Mouse (Mus musculus) embryonic facial prominence, embryonic 12.5 days (tissue): ENCODE measurements around the gene Cope. TPM values are rescaled to one million over a fixed set of nuclear protein-coding genes. Genes with fewer than 3 reads are reported as not detected.

Experiments
- ATAC-seq: fragments of 200-750 bp; cut with Nextera tagmentation; 2 replicates; pipeline ENCODE4 v1.8.0; 2017; ENCODE audit not compliant: insufficient number of reproducible peaks, insufficient read depth, low FRiP score, low TSS enrichment
- H3K27ac ChIP-seq: fragments of 300-500 bp; sonication (generic); 2 replicates; pipeline ENCODE4 v1.5.1; 2016; ENCODE audit warnings: mild to moderate bottlenecking
- H3K27me3 ChIP-seq: fragments of 300-500 bp; sonication (generic); 2 replicates; pipeline ENCODE4 v1.6.1; 2016; ENCODE audit warnings: mild to moderate bottlenecking, moderate library complexity
- H3K36me3 ChIP-seq: fragments of 300-500 bp; sonication (generic); 2 replicates; pipeline ENCODE4 v1.6.1; 2016; ENCODE audit warnings: mild to moderate bottlenecking
- H3K4me1 ChIP-seq: fragments of 300-500 bp; sonication (generic); 2 replicates; pipeline ENCODE4 v1.6.1; 2016
- H3K4me2 ChIP-seq: fragments of 300-500 bp; sonication (generic); replicated peaks from 2 replicates; pipeline ENCODE4 v1.6.1; 2016; ENCODE audit warnings: mild to moderate bottlenecking, moderate library complexity
- H3K4me3 ChIP-seq: fragments of 300-500 bp; sonication (generic); 2 replicates; pipeline ENCODE4 v1.5.1; 2016; ENCODE audit warnings: mild to moderate bottlenecking
- H3K9ac ChIP-seq: fragments of 300-500 bp; sonication (generic); 2 replicates; pipeline ENCODE4 v1.6.1; 2016; ENCODE audit warnings: mild to moderate bottlenecking, moderate library complexity
- H3K9me3 ChIP-seq: fragments of 300-500 bp; sonication (generic); 2 replicates; pipeline ENCODE4 v1.6.1; 2016; ENCODE audit warnings: mild to moderate bottlenecking, moderate library complexity
- WGBS: fragments of 180-500 bp; shearing (Covaris S2); methylation state at CpG from one replicate; pipeline ENCODE4 v1.1.7; 2016; 5-methylcytosine and 5-hydroxymethylcytosine counted together
- polyA plus RNA-seq: library from polyadenylated mRNA; unstranded; fragments of >200 nt; fragmentation: Nextera tagmentation; extraction: Ambion mirVana; gene quantifications from 2 replicates; pipeline ENCODE4 v1.2.1, GENCODE M21; 2016

The Cope gene
- polyA plus RNA-seq, 1 experiment from 2014 or later: 267 TPM

DNA sequence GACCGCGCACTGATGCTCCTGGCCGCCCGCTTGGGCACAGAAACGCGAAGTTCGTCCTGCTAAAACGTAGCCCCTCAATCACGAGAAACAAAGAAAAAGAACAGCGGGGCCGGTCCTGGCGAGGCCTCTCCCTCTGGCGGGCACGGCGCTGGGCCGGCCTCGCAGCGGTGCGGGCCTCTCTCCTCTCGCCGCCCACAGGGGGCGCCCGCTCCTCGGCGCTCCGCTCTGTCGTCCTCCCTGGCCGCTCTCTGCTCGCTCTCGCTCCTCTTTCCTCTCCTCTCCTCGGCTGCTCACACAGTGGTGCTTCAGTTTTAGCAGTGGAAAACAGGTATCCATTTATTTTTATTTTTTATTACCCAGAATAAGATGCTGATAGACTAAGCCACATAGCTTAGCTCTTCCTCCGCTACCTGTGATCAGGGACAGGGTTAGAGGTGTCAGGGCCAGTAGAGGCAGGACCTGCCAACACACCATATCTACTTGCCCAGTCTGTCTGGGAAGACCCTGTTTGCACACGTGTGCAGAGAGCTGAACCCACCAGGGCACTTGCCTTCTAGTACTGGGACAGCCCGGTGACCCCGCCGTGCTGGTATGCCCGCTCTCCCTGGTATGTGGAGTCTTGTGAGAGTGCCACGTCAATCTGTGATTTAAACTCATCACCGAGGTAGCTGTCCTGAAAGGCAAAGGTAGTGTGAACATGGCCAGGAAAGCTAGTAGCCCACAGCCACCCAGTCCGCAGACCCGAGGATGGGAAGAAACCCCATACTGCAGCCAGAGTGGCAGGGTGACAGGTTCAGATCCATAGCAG is 30.0 kb downstream of the Cope start:
- peaks cover 68% of the 10 kb centered on the region for H3K36me3 ChIP-seq
- H3K9me3 ChIP-seq: no peaks in the 10 kb centered on the region
- H3K4me2 ChIP-seq: peak overlapping the region; percentile 29; the same call in 1 of the 2 replicates

DNA sequence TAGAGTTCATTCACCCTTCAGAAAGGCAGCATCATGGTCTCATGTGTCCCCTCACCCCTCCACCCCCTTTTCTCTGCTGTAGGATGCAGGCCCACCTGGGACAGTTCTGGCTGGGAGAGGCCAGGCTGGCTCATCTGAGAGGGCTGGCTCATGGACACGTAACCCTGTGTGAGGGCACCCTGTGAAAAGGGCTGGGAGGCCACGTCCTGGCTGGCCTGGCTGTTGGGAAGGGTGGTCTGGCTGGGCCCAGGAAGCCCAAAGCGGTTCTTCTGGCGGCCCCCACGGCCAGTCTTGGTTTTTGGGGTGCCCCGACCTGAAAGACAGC is 30.5 kb downstream of the Cope start:
- Histone ChIP-seq H3K9me3 (no peaks in the 10 kb centered on the region), H3K27me3 (peaks cover 10% of the 10 kb centered on the region), H3K27ac (no peak overlapping the region), H3K9ac (no peak overlapping the region), H3K4me1 (peaks cover 23% of the 10 kb centered on the region), H3K4me2 (no peak overlapping the region), H3K36me3 (peaks cover 74% of the 10 kb centered on the region), H3K4me3 (no peak overlapping the region)
- ATAC-seq: no peak
- WGBS: 95% methylated on average over 6 of the region's 6 CpGs

More for the DNA sequence above, 30.0 kb downstream of the Cope start:
- Histone ChIP-seq H3K4me1 (peaks cover 23% of the 10 kb centered on the region), H3K27ac (no peak overlapping the region), H3K9ac (0 out of 2 replicates have a peak overlapping the region, but pooled peaks have one; percentile 21), H3K27me3 (peaks cover 10% of the 10 kb centered on the region), H3K4me3 (no peak overlapping the region)
- peak; percentile 65; the same call in 1 of the 2 replicates for ATAC-seq
- 22% methylated on average over 41 of the region's 41 CpGs for WGBS

DNA sequence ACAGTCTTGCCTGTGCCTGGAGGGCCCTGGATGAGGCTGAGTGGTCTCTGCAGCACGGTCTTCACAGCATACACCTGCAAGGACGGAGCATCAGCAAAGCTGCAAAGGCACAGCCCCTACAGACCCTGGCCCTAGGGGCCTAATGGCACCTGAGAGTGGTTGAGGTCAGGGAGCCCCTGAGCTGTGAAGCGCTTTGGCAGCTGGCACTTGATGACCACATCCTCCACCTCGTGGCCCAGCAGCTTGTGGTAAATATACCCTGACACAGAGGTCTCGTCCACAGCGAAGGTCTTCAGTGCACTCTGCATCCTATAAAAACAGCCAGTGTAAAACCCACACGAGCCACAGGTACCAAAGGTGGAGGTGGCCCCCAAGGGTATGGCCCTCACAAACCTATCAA is 36.6 kb downstream of the Cope start:
- Histone ChIP-seq H3K36me3 (peaks cover 99% of the 10 kb centered on the region), H3K4me3 (no peak overlapping the region), H3K27ac (no peak overlapping the region), H3K9ac (no peak overlapping the region), H3K27me3 (no peaks in the 10 kb centered on the region), H3K4me1 (peaks cover 14% of the 10 kb centered on the region), H3K9me3 (no peaks in the 10 kb centered on the region), H3K4me2 (no peak overlapping the region)
- WGBS: 87% methylated on average over 7 of the region's 7 CpGs
- ATAC-seq: no peak

DNA sequence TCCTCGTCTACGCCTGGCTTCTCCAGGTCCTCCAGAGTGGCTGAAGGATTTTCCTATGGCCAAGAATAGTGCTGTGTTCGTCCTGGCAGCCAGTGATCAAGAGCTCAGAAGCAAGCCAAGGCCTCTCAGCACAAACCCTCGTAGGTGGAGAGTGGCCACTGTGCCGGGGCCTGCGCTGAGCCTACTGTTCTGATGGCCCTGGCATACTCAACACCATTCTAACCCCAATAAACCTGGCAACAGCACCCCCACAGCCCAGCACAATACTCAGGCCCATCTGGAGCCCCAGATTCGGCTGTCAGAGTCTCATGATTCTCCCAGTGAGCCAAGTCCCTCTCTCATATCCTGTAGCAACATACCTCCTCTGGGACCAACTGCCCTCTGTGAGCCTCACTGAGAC is 38.3 kb downstream of the Cope start:
- no peak overlapping the region for H3K9ac ChIP-seq
- ATAC-seq: no peak
- H3K4me1 ChIP-seq: peaks cover 26% of the 10 kb centered on the region
- H3K4me2 ChIP-seq: no peak overlapping the region
- no peak overlapping the region for H3K4me3 ChIP-seq
- 90% methylated on average over 7 of the region's 7 CpGs for whole genome bisulfite sequencing
- H3K27ac ChIP-seq: no peak overlapping the region
- H3K36me3 ChIP-seq: peaks cover 90% of the 10 kb centered on the region
- no peaks in the 10 kb centered on the region for H3K9me3 ChIP-seq
- no peaks in the 10 kb centered on the region for H3K27me3 ChIP-seq

DNA sequence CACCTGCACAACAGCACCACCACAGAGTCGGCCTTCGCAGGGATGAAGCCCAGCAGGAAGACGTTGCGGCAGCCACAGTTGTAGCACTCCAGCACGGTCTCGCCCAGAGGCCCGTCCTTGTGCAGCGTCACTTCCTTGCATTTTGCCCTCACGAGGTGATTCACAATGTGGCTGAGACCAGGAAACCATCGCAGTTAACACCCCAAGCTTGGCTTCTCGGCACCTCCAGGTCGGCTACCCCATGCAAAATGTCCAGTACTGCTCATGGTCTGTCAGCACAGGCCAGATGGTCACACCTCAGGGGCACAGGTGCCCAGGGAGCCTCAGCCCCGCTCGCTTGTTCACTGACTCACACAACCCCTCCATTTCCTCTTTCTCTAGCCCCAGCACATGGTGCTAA is 39.7 kb downstream of the Cope start:
- H3K9me3 ChIP-seq: no peaks in the 10 kb centered on the region
- H3K4me1 ChIP-seq: peaks cover 26% of the 10 kb centered on the region
- ATAC-seq: no peak
- H3K27me3 ChIP-seq: no peaks in the 10 kb centered on the region
- no peak overlapping the region for H3K4me2 ChIP-seq
- no peak overlapping the region for H3K4me3 ChIP-seq
- 92% methylated on average over 14 of the region's 14 CpGs for WGBS
- H3K36me3 ChIP-seq: peaks cover 87% of the 10 kb centered on the region
- H3K27ac ChIP-seq: no peak overlapping the region
- H3K9ac ChIP-seq: no peak overlapping the region

GRCm38 (mm10) chr8:70343076-70343475 is 40.8 kb downstream of the Cope start:
- Histone ChIP-seq H3K27me3 (no peaks in the 10 kb centered on the region), H3K4me3 (no peak overlapping the region), H3K27ac (peak overlapping the region; percentile 56), H3K4me2 (no peak overlapping the region), H3K4me1 (peaks cover 26% of the 10 kb centered on the region), H3K9me3 (no peaks in the 10 kb centered on the region), H3K9ac (no peak overlapping the region), H3K36me3 (peaks cover 76% of the 10 kb centered on the region)
- ATAC-seq: no peak
- WGBS: 29% methylated on average over 7 of the region's 7 CpGs

DNA sequence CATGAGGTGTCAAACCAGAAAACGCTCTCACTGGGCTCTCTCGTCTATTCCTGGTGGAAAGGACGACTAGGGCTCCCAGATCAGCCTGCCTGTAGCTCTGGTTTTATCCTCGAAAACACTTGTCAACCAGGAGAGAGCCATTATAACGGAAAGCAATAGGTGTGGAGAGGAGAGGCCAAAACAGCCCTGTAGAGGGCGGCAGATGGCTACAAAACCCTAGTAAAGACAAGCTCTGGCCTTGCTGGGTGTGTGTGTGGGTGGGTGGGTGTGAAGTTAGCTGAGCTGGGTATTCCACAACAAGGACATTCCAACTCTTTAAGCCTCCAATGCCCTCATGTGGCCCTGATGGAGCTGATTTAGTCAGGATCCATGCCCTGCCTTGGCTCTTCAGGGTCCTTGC is 41.4 kb downstream of the Cope start:
- peak overlapping the region; percentile 30; the same call in 1 of the 2 replicates for H3K9ac ChIP-seq
- H3K9me3 ChIP-seq: no peaks in the 10 kb centered on the region
- no peak overlapping the region for H3K4me2 ChIP-seq
- H3K27me3 ChIP-seq: no peaks in the 10 kb centered on the region
- peak overlapping the region; percentile 56 for H3K27ac ChIP-seq
- ATAC-seq: no peak
- H3K4me1 ChIP-seq: peaks cover 26% of the 10 kb centered on the region
- no peak overlapping the region for H3K4me3 ChIP-seq
- 63% methylated on average over 6 of the region's 6 CpGs for WGBS
- H3K36me3 ChIP-seq: peaks cover 74% of the 10 kb centered on the region

DNA sequence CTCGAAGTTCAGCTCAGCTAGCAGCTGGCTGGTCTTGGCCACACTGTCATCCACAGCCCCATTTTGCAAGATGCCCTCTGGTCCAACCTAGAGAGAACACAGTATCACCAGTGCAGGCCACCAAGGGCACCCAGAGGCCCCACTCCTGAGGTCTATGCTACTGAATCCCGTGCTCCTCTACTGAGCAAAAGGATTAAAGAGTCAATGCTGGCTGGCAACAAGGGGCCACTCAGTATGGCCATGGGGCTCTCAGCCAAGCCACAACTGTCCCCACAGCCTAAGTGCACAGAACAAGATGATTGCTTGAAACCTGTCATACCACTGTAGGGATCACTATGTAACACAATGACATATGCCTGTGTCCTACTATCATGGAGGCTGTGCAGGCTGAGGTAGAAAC is 42.0 kb downstream of the Cope start:
- no peak overlapping the region for H3K4me3 ChIP-seq
- no peaks in the 10 kb centered on the region for H3K27me3 ChIP-seq
- peaks cover 73% of the 10 kb centered on the region for H3K36me3 ChIP-seq
- no peak for ATAC-seq
- H3K9ac ChIP-seq: 0 out of 2 replicates have a peak overlapping the region, but pooled peaks have one; percentile 30
- peaks cover 26% of the 10 kb centered on the region for H3K4me1 ChIP-seq
- WGBS: 95% methylated on average over 2 of the region's 2 CpGs
- H3K9me3 ChIP-seq: no peaks in the 10 kb centered on the region
- H3K27ac ChIP-seq: peak overlapping the region; percentile 56
- no peak overlapping the region for H3K4me2 ChIP-seq

GRCm38 (mm10) chr8:70347443-70347842 is 45.1 kb downstream of the Cope start:
- H3K4me2 ChIP-seq: no peak overlapping the region
- H3K4me1 ChIP-seq: peaks cover 53% of the 10 kb centered on the region
- 84% methylated on average over 4 of the region's 4 CpGs for WGBS
- no peaks in the 10 kb centered on the region for H3K9me3 ChIP-seq
- H3K27me3 ChIP-seq: no peaks in the 10 kb centered on the region
- ATAC-seq: no peak
- H3K9ac ChIP-seq: no peak overlapping the region
- no peak overlapping the region for H3K4me3 ChIP-seq
- no peak overlapping the region for H3K27ac ChIP-seq
- peaks cover 54% of the 10 kb centered on the region for H3K36me3 ChIP-seq

DNA sequence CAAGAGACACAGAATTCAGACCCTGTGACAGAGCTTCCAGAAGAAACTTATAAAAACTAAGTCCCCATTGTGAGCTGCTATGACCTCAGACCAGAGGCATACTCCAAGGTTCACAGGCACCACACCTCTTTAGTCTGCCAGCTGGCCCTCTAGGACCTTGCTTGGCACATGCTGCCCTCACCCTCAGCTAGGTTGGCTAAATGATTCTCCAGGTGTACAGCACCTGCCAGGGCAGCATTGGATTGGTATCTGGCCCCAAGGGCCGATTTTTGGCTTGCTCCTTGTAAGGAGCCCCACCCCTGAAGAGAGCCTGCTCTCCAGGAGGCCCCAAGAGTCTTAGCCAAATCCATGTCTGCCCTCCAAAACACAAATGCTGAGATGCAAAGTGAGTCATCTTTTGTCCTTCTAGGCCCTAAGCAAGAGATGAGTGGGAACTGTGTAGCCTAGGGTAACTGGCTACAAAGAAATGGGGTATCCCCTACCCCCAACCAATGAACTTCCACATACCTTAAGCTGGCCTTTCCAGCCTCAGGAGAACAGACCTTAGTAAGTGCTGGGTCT is 45.6 kb downstream of the Cope start:
- peaks cover 49% of the 10 kb centered on the region for H3K36me3 ChIP-seq
- no peak overlapping the region for H3K27ac ChIP-seq
- H3K9me3 ChIP-seq: no peaks in the 10 kb centered on the region
- no peak for ATAC-seq
- no peaks in the 10 kb centered on the region for H3K27me3 ChIP-seq
- WGBS: 76% methylated on average over 1 of the region's 1 CpGs
- no peak overlapping the region for H3K4me2 ChIP-seq
- no peak overlapping the region for H3K9ac ChIP-seq
- no peak overlapping the region for H3K4me3 ChIP-seq
- peaks cover 49% of the 10 kb centered on the region for H3K4me1 ChIP-seq

DNA sequence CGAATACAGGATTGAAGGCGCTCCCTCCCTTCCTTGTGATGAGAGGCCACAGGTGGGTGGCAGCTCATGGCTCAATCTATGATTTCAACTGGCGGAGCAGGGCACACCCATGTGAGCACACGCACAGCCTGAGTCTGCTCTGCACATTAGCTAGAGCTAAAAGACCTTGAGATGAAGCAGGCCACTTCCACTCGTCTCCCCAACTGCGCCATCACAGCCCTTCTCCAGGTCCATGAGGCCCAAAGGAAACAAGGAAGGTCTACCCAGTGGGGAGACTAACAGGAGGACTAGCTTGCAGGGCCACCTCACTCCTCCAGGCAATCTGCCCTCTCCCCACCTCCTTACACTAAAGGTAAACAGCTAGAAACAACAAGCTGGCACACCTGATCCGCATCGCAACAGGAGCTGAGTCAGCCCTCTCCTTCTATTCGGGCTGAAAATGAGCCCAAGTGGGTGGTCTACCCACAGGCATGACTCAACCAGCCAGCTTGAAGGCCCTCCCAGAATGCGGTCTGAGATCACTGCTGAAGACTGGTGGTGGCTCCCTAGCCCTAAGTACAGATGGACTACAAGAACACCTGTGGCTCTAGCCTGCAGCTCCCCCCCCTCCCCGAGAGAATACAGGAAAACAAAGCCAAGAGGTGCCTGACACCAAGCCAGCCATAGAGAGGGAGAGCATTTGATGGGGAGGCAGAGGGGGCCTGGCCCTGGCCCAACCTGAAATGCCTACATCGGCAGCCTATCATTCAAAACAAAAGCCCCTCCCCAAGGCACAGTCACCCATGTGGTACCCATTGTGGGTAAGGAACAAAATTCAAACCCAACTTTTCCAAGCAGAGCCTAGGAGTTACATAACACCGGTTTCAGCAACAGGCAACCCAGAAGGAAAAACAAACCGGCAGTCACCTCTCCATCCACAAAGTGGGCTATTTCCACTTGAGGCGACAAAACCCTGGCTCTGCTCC is 49.0 kb downstream of the Cope start:
- WGBS: 47% methylated on average over 15 of the region's 15 CpGs
- H3K27me3 ChIP-seq: no peaks in the 10 kb centered on the region
- ATAC-seq: no peak
- H3K4me2 ChIP-seq: peak overlapping the region; percentile 93
- peaks cover 34% of the 10 kb centered on the region for H3K4me1 ChIP-seq
- H3K4me3 ChIP-seq: peak overlapping the region; percentile 100
- no peaks in the 10 kb centered on the region for H3K9me3 ChIP-seq
- H3K27ac ChIP-seq: no peak overlapping the region
- H3K9ac ChIP-seq: peak overlapping the region; percentile 99
- H3K36me3 ChIP-seq: peaks cover 28% of the 10 kb centered on the region
